Mouse (Mus musculus) C2C12 (cell line): ENCODE measurements around the gene Ryr1.

Experiments used
- CTCF ChIP-seq: IDR thresholded peaks from one replicate; pipeline ENCODE4 v1.5.1; 2011; ENCODE audit not compliant: control insufficient read depth, insufficient read depth, insufficient read length
- MYOD1 ChIP-seq: IDR thresholded peaks from one replicate; pipeline ENCODE4 v1.6.1; 2011; ENCODE audit warnings: low read depth; ENCODE audit not compliant: control insufficient read depth, insufficient read length
- MYOG ChIP-seq: IDR thresholded peaks from one replicate; pipeline ENCODE4 v1.6.1; 2011; ENCODE audit not compliant: control insufficient read depth, insufficient read length; ENCODE audit errors: extremely low read depth

DNA sequence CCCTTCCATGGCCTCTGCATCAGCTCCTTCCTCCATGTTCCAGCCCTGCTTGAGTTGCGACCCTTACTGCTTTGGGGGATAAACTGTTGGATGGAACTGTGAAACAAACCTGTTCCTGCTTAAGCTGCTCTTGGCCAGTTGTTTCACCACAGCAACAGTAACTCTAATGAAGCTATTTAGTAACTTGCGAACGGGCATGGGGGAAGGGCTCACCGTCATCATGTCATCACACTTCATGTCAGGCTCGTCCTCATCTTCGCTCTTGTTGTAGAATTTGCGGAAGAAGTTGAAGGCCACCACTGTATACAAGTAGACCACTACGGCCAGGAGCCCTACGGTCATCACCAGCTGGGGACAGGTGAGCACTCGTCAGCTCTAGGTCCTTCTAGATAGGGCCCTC is 116.8 kb downstream of the Ryr1 start:
- TF ChIP-seq CTCF (no peak), MYOG (no peak), MYOD1 (no peak)
